Mouse (Mus musculus) CD8-positive naive resting alpha-beta T cell, adult 2 months (primary cell): Measurements from ENCODE around the gene Ano6.

Source experiments
- DNase-seq, 2 experiments: peaks; one replicate each; pipeline ENCODE4 v3.0.0; 2022; ENCODE audit warnings: low read depth in 2 of 2, low spot score in 2 of 2

The Ano6 gene

DNA sequence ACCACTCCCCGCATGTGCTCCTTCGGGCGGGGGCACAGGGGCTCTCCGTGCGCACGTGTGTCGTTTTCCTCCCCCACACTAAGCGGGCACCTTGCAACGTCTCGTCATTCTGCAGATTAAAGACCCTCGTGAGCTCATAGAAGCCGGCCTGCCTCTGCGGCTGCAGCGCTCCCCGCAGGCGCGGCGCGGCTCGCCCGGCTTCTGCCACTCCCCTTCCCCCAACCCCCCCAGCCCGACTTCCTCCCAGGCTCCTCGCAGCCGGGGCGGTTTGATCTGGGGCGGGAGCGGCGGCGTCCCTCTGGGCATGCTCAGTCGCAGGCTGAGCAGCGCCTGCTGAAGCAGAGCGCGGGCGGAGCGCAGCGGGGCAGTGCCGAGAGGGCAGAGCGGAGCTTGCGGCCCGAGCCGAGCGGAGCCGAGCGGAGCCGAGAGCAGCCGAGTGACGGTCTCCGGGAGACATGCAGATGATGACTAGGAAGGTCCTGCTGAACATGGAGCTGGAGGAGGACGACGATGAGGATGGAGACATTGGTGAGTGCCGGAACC, at the start of gene Ano6:
Gene Ano6, plus strand, starts transcription at position 315 of the 543 bp plus-strand sequence.
- DNase-seq, result peak; percentile 83 to 86

GRCm38 (mm10) chr15:95742955-95743354, 47.7 kb upstream of the Ano6 start:
- DNase-seq, result no peak

DNA sequence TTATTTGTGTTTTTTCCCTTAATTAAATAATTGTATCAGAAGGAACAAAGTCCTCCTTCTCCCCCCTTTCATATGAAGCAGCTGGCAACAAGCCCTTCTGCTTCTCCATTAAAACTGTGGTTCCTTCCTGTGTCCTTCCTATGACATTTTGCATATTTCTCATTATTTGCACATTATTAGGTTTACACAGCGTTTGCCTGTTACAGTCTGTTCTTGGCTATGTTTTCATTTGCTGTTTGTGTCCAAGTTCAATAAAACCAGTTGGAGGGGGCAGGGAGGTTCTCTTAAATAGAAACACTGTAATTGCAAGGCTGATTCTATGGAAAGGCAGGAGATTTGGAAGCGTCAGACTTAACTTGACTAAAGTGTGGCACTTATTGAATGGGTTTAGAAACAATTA, 46.8 kb upstream of the Ano6 start:
- no peak for DNase-seq

DNA sequence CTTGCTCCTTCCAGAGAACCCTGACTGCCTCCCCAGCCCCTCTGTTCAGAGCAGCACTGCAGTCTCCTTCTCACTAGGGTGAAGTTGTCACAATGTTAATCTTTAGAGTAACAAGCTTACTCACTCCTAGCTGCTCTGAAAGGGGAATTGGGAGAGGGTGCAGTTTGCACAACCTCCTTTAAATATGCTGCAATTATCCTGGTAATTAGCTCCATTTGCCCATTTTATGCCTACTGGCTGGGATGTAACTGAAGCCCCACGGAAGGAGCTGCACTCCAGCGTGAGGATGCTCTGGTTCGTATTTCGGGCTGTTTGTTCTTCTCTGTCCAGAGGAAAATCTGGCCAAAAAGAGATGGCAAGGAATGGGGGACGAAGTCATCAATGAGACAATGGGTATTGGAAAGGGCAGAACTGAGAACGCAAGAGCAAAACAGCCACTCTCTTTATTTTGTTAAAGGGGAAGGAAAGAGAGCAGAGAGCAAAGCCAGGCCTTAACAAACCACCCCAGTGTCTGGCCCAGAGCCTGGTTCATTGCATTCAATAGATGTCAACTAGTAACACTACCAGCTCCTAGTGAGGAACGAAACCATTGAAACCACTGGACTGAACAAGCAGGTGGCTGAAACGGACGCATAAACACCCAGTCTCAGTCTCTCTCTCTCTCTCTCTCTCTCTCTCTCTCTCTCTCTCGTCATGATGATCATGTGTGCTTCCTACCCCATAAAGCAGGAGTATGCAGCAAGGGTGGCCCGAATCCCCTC, 45.1 kb upstream of the Ano6 start:
- DNase-seq, result no peak

GRCm38 (mm10) chr15:95746513-95746912, 44.1 kb upstream of the Ano6 start:
- no peak for DNase-seq

DNA sequence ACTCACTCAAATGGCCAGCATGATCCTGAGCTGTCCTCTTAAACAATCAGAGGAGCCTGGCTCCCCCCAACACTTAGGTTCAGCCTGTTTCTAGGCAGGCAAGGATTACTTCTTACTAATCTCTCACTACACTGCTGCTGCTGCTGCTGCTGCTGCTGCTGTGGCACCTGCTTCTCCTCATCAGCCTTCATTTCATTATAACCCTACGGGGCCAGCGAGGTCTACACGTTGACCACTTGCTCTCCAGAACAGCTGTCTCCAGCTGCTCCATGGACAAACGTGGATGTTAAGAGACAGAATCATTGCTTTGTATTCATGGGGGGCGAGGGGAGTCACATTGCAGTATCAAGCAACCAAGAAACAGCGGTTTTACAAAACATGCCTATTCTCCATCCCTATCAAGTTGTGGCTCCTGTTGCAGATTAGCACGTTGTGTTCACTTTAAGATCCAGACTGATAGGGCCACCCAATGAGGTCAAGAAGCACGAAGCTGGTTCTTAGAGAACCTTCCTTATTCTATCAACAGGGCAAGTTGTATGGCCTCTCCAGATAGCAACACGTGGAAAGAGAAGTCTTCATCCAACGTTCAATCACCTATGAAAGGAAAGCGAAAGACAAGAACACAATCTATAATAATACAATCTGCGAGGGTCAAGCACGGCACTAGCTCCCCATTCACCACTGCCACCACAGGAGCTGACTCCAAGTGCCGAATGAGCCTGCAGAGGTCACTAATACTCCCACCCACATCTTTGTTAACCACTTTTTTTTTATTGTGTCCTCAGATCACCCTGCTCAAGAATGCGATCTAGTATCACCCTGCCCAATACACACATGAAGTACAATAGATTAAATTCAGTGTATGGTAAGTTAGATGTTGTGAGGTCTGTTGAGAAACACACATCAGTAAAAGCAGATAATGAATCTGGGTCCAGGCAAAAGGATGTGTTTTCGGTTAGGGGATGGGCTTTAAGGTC, 43.4 kb upstream of the Ano6 start:
- no peak for DNase-seq

DNA sequence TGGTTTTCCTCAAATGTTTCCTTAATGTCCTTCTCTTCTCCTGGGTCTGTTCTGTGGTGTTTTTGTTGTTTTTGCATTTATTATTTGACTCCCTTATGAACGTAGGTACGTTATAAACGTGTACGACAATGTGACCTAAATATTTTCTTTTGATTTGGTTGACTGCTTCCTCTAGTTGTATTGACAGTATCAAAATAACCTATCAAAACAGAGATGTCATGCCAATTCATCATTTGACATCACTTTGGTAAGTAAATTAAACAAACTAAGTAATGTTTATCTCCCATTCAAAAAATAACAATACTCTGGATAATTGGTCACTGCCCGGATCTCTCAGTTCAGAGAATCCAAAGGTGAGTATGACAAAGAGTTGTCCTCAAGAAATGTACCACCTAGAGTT, 41.4 kb upstream of the Ano6 start:
- DNase-seq, result no peak

- DNase-seq, result no peak
Measured at GRCm38 (mm10) chr15:95750038-95750437, 40.6 kb upstream of the Ano6 start.

- no peak for DNase-seq
Measured at GRCm38 (mm10) chr15:95751832-95752676, 38.6 kb upstream of the Ano6 start.

GRCm38 (mm10) chr15:95752677-95753019, 38.0 kb upstream of the Ano6 start:
- no peak for DNase-seq

GRCm38 (mm10) chr15:95753031-95753430, 37.6 kb upstream of the Ano6 start:
- DNase-seq, result no peak

- DNase-seq, result no peak
Measured at GRCm38 (mm10) chr15:95757169-95757568, 33.5 kb upstream of the Ano6 start.

DNA sequence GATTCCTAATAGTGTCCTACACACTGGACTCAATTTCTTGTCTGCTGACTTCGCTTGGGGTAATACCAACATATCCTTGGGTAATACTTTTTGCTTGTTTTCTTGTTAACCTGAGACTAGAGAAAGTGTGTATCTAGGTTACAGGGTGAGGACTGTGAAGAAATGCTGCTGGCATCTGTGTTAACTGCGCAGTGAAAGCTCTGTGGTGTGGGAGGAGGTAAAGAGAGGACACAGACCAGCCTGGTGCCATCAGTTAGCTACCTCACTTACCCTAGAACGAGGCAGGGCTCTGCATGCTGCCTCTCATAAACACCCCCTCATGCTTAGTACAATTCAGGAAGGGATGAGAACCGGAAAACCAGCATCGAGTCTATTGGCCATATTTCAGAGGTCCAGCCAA, 32.6 kb upstream of the Ano6 start:
- no peak for DNase-seq

DNA sequence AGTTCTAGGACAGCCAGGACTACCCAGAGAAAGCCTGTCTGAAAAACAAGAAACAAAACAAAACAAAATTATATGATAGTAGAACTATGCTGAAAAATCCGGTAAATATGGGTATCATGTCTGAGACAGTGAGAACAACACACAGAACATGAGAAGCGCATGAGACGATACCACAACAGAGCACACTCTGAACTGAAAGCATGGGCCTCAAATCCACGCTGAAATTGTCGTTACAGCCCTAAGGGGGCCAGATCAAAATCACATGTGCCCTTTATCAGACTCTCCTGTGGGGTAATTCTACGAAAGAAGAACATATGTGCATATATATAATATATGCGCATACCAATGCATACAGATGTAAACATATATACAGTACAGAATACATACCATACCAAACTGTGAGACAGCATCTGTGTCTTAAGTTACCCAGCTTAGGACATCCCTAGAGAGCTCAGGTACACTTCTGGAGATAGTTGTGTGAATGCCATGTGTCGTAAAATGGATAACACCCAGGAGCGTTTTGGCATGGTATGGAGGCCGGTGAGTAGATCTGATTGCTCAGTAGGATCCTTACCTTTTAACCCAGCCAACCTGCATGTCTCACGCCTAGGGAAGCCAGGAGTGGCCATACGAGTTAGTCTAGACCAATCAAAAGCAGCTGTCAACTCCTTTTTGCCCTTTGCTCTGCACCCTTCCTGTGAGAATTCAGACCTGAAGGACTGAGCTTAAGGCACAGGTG, 31.8 kb upstream of the Ano6 start:
- DNase-seq, result no peak

DNA sequence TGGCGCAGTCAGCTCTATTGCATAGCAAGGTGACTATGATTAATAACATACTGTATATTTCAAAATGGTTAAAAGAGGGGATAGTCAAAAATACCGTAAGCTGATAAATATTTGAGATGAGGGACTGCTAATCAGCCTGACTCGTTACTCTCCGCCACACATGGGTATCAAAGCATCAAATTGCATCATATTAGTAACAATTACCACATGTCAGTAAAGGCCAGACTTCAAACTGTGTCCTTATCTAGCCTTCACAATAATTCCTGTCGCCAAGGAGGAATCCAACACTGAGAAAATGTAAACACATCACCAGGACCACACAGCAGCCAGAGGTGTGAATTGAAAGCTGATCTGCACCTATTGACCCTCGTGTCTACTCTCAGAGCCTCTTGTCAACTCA, 30.8 kb upstream of the Ano6 start:
- no peak for DNase-seq

- no peak for DNase-seq
Measured at GRCm38 (mm10) chr15:95761420-95761819, 29.2 kb upstream of the Ano6 start.

GRCm38 (mm10) chr15:95762661-95763303, 27.9 kb upstream of the Ano6 start:
- peak; percentile 46 to 47 for DNase-seq

DNA sequence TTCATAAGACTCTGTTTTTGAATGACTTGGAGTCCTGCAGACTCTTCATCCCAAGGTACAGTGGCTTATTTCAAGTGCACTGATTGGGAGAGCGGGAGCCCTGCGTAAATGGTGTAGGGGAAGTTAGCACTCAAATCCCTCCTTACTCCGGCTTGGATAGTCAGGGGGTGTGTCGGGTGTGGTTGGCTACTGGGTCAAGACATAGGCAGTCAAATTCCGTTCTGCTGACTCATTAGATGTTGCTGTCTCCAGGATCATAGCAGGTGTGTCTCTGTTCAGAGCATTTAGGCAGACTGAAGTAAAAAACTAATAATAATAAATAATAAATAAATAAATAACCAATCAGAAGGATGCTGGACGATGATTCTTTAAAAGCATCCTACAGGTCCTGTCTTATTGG, 27.2 kb upstream of the Ano6 start:
- DNase-seq, result no peak

DNA sequence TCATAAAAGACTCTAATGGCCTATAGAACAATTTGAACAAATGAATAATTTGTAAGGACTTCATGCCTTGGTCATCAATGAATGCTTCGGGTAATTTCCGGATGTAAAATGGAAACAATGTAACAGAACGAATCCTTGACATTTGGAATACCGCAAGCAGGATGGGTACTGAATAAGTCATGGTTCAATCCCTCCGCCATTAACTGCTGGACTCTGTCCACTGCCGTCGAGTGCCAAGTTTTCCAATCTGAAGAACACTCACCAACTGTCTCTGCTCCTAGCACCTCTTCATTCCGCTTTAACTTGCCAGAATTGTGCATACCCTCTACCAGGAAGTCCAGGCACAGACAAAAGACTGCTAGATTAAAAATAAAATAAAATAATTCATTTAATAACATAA, 25.4 kb upstream of the Ano6 start:
- no peak for DNase-seq

DNA sequence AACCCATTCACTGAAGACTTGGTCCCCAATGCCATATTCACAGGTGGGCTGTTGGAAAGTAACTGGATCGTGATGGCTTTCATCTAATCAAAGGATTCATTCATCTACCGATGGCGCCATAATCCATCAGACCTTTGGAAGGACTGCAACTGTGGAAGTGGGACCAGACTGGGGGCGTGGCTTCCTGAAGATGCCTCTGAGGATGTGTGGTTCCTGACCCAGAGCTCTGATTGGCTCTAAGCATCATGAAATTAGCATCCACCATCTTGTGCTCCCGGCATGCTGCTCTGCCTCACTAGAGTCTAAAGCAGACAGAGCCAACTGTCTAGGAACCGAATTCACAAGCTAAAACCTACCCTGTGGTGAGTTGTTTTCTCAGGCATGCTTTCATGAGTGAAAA, 24.7 kb upstream of the Ano6 start:
- DNase-seq, result no peak
